Comparison of ENCODE assay signal across 14 mouse cellular contexts in the genomic region with DNA sequence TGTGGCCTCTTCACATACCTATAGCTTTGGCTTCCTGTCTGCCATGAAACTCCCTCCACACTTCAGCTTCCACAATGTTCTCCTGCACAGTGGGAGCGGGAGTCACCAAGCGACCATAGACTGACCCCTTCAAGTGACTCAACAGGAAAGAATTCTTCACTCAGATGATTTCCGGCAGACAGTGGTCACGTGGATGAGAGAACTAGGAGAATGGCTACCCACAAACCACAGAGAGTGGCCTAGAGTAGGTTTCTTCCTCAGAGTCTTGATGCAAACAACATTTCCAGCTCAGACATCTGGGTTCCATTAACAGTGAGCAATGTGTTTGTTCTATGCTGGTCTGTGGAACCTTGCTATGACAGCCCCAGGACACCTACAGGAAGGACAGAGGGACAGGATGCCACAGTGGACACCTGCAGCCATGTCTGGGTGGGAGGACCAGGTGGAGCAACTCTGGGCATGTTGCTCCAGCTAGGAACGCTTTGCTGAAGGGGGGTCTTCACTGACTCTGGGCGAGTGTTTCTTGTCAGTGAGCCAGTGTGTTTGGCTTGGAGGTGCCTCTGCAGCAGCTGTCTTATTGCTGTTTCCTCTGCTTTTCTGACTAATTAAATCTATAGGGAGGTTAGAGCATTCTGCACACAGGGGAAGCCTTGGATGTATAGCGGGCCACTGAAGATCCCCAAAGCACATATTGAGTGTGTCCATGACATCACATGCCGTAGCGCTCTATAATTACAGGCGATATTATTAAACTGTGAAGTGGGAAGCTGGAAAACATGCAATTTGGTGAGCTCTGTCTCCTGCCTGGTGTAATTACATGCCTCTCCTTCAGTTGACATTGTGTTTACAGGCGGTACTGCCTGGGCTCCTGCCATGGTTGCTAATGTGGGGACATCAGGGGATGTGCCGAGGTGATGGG. TPM values are rescaled to one million over a fixed set of nuclear protein-coding genes. Genes with fewer than 3 reads are reported as not detected.
DNase-seq lines count a peak whose midpoint lies in the region; ATAC-seq and TF ChIP-seq lines count a peak whose summit lies in the region.
"Had no signal": no experiment of that assay in that cellular context is flagged by ENCODE, and none has a peak within 500 bp of the region (broad histone marks: within the 10 kb centered on the region; RNA-seq: fewer than 3 reads in every experiment).

No protein-coding gene starts in this region.

- peak; percentile 13 for DNase-seq in limb, embryonic 14.5 days (ENCODE audit: low spot score)
- no peak for DNase-seq in limb, embryonic 10.5 days (ENCODE audit: low spot score)
- DNase-seq in NIH3T3 (ENCODE audit: low read depth): peak; percentile 32
- DNase-seq in thymus, postnatal 0 days (ENCODE audit: low spot score): no peak
- DNase-seq: cerebellum, adult 18-20 months; gastrocnemius, adult 2 months; kidney, adult 11 months; kidney, postnatal 25 days; liver; thymus, postnatal 4 days had no signal

- ATAC-seq in limb, embryonic 14.5 days (ENCODE audit: low FRiP score, low read depth): peak; percentile 47
- ATAC-seq in embryonic facial prominence, embryonic 15.5 days (ENCODE audit: insufficient number of reproducible peaks, low FRiP score, low TSS enrichment, low read depth): peak; percentile 58
- ATAC-seq in neural tube, embryonic 15.5 days (ENCODE audit: low FRiP score): peak; percentile 59
- no peak for ATAC-seq in erythroblast, adult 5-6 weeks (replicated peaks; ENCODE audit: low FRiP score, poor library complexity, severe bottlenecking)

- H3K27me3 ChIP-seq in limb, embryonic 14.5 days (ENCODE audit: control insufficient read depth, insufficient read depth, low read length): no peaks in the 10 kb centered on the region
- H3K27me3 ChIP-seq in limb, embryonic 10.5 days (ENCODE audit: low read depth, poor library complexity, severe bottlenecking): no peaks in the 10 kb centered on the region
- no peaks in the 10 kb centered on the region for H3K27me3 ChIP-seq in embryonic facial prominence, embryonic 15.5 days
- no peaks in the 10 kb centered on the region for H3K27me3 ChIP-seq in neural tube, embryonic 15.5 days (replicated peaks)

- no peaks in the 10 kb centered on the region for H3K9me3 ChIP-seq in limb, embryonic 14.5 days (ENCODE audit: control insufficient read depth, low read length)
- no peaks in the 10 kb centered on the region for H3K9me3 ChIP-seq in limb, embryonic 10.5 days (replicated peaks)
- no peaks in the 10 kb centered on the region for H3K9me3 ChIP-seq in embryonic facial prominence, embryonic 15.5 days (replicated peaks)
- no peaks in the 10 kb centered on the region for H3K9me3 ChIP-seq in neural tube, embryonic 15.5 days (replicated peaks)

- H3K4me1 ChIP-seq in limb, embryonic 14.5 days (ENCODE audit: control insufficient read depth, insufficient read depth, low read length): no peaks in the 10 kb centered on the region
- no peaks in the 10 kb centered on the region for H3K4me1 ChIP-seq in limb, embryonic 10.5 days
- H3K4me1 ChIP-seq in embryonic facial prominence, embryonic 15.5 days: peaks cover 5% of the 10 kb centered on the region; the same call in 1 of the 2 replicates
- 0 out of 2 replicates have a peak, but pooled peaks cover 2% of the 10 kb centered on the region for H3K4me1 ChIP-seq in neural tube, embryonic 15.5 days

- H3K4me3 ChIP-seq in limb, embryonic 14.5 days (replicated peaks; ENCODE audit: low read length): no peak overlapping the region
- H3K4me3 ChIP-seq in limb, embryonic 10.5 days: no peak overlapping the region
- H3K4me3 ChIP-seq in embryonic facial prominence, embryonic 15.5 days (replicated peaks): no peak overlapping the region
- no peak overlapping the region for H3K4me3 ChIP-seq in neural tube, embryonic 15.5 days (replicated peaks)
- H3K4me3 ChIP-seq: gastrocnemius, adult 2 months; left cerebral cortex, adult 2 months had no signal

- 80% methylated on average over 12 of the region's 12 CpGs for WGBS in limb, embryonic 14.5 days
- 85% methylated on average over 12 of the region's 12 CpGs for WGBS in limb, embryonic 10.5 days
- WGBS in embryonic facial prominence, embryonic 15.5 days: 65% methylated on average over 12 of the region's 12 CpGs
- 71% methylated on average over 12 of the region's 12 CpGs for WGBS in neural tube, embryonic 15.5 days

- TF ChIP-seq POLR2A in limb, embryonic 14.5 days (IDR thresholded peaks at IDR 0.05; ENCODE audit: borderline replicate concordance, extremely low read depth, insufficient read depth, insufficient read length): no peak

- H3K36me3 ChIP-seq in limb, embryonic 14.5 days (ENCODE audit: control insufficient read depth, insufficient read depth, low read length): no peaks in the 10 kb centered on the region
- no peaks in the 10 kb centered on the region for H3K36me3 ChIP-seq in limb, embryonic 10.5 days
- H3K36me3 ChIP-seq in embryonic facial prominence, embryonic 15.5 days: no peaks in the 10 kb centered on the region
- H3K36me3 ChIP-seq in neural tube, embryonic 15.5 days: no peaks in the 10 kb centered on the region

- no peak overlapping the region for H3K27ac ChIP-seq in limb, embryonic 14.5 days (replicated peaks; ENCODE audit: low read depth, low read length)
- H3K27ac ChIP-seq in limb, embryonic 10.5 days: no peak overlapping the region
- H3K27ac ChIP-seq in embryonic facial prominence, embryonic 15.5 days (replicated peaks): 0 out of 2 replicates have a peak overlapping the region, but pooled peaks have one; percentile 9
- peak overlapping the region; percentile 54; the same call in 1 of the 2 replicates for H3K27ac ChIP-seq in neural tube, embryonic 15.5 days (replicated peaks)
- H3K27ac ChIP-seq: gastrocnemius, adult 2 months; left cerebral cortex, adult 2 months had no signal

- no peak overlapping the region for H3K4me2 ChIP-seq in limb, embryonic 14.5 days (replicated peaks; ENCODE audit: low read depth, low read length, severe bottlenecking)
- no peak overlapping the region for H3K4me2 ChIP-seq in embryonic facial prominence, embryonic 15.5 days (replicated peaks)
- H3K4me2 ChIP-seq in neural tube, embryonic 15.5 days: no peak overlapping the region

- no peak overlapping the region for H3K9ac ChIP-seq in limb, embryonic 14.5 days (ENCODE audit: low read depth, low read length, severe bottlenecking)
- no peak overlapping the region for H3K9ac ChIP-seq in embryonic facial prominence, embryonic 15.5 days
- H3K9ac ChIP-seq in neural tube, embryonic 15.5 days (replicated peaks): no peak overlapping the region

RNA-seq across cellular contexts. Expression of gene Ube2ql1, which starts 31.1 kb away (rescaled TPM):
- 13.9 and 18.2 TPM in 2 replicates for polyA plus RNA-seq in limb, embryonic 14.5 days (2012; rRNA removed)
- 4.0 and 5.3 TPM in 2 replicates for polyA plus RNA-seq in limb, embryonic 14.5 days (2014; fragmentation: Nextera tagmentation; extraction: Ambion mirVana)
- 0.39 and 0.40 TPM in 2 replicates for polyA plus RNA-seq in limb, embryonic 10.5 days (2016; fragmentation: Nextera tagmentation; extraction: Ambion mirVana)
- polyA plus RNA-seq in embryonic facial prominence, embryonic 15.5 days (2015; fragmentation: Nextera tagmentation; extraction: Ambion mirVana): 0.77 and 0.88 TPM in 2 replicates
- 36.3 and 40.6 TPM in 2 replicates for polyA plus RNA-seq in neural tube, embryonic 15.5 days (2015; fragmentation: Nextera tagmentation; extraction: Ambion mirVana)
- not detected in 2 replicates for total RNA-seq in erythroblast, adult 5-6 weeks (2015; ENCODE audit: low replicate concordance)
- not detected in 2 replicates for total RNA-seq in erythroblast, adult 5-6 weeks (2017; ENCODE audit: low replicate concordance)
- polyA plus RNA-seq in thymus, postnatal 0 days (2015; fragmentation: Nextera tagmentation; extraction: Ambion mirVana): 0.18 and 0.26 TPM in 2 replicates

RNA-seq across cellular contexts. Expression of gene Med10, which starts 31.4 kb away (rescaled TPM):
- 67.9 and 72.0 TPM in 2 replicates for polyA plus RNA-seq in limb, embryonic 14.5 days (2012; rRNA removed)
- 121 and 128 TPM in 2 replicates for polyA plus RNA-seq in limb, embryonic 14.5 days (2014; fragmentation: Nextera tagmentation; extraction: Ambion mirVana)
- 170 TPM in 2 replicates for polyA plus RNA-seq in limb, embryonic 10.5 days (2016; fragmentation: Nextera tagmentation; extraction: Ambion mirVana)
- polyA plus RNA-seq in embryonic facial prominence, embryonic 15.5 days (2015; fragmentation: Nextera tagmentation; extraction: Ambion mirVana): 126 and 129 TPM in 2 replicates
- 144 and 147 TPM in 2 replicates for polyA plus RNA-seq in neural tube, embryonic 15.5 days (2015; fragmentation: Nextera tagmentation; extraction: Ambion mirVana)
- 13.2 and 15.8 TPM in 2 replicates for total RNA-seq in erythroblast, adult 5-6 weeks (2015; ENCODE audit: low replicate concordance)
- total RNA-seq in erythroblast, adult 5-6 weeks (2017; ENCODE audit: low replicate concordance): 18.9 and 26.3 TPM in 2 replicates
- polyA plus RNA-seq in thymus, postnatal 0 days (2015; fragmentation: Nextera tagmentation; extraction: Ambion mirVana): 207 and 234 TPM in 2 replicates

Comparison
In these comparisons a context has a peak if more than half of its experiments do, and no peak if none do; other contexts are left out.
1. DNase-seq: peak in limb, embryonic 14.5 days (single experiment) and NIH3T3 (single experiment); none in limb, embryonic 10.5 days (single experiment) and thymus, postnatal 0 days (single experiment).
2. H3K27ac ChIP-seq: peak in embryonic facial prominence, embryonic 15.5 days (single experiment) and neural tube, embryonic 15.5 days (single experiment); none in limb, embryonic 14.5 days (single experiment) and limb, embryonic 10.5 days (single experiment).